Mouse (Mus musculus) heart, embryonic 16.5 days (tissue): ENCODE measurements at regions not wholly inside any gene's neighbourhood (a gene's known extent, or its start where the extent isn't known, plus 50 kb on each side); places are given as distances from the start of the nearest gene placed in this dataset.
A peak's percentile ranks its signal among the peaks of the same experiment; 100 is the strongest.

Source experiments
- ATAC-seq: fragments of 200-750 bp; cut with Nextera tagmentation; replicated peaks from 2 replicates; pipeline ENCODE4 v1.8.0; 2017; ENCODE audit warnings: moderate number of reproducible peaks; ENCODE audit not compliant: insufficient read depth, low FRiP score; ENCODE audit errors: extremely low read depth
- H3K27ac ChIP-seq: fragments of 300-500 bp; sonication (generic); 2 replicates; pipeline ENCODE4 v1.5.1; 2014; ENCODE audit warnings: mild to moderate bottlenecking, low read length, control low read depth, moderate library complexity
- H3K27me3 ChIP-seq: fragments of 300-500 bp; sonication (generic); 2 replicates; pipeline ENCODE4 v1.6.1; 2014; ENCODE audit warnings: low read length, mixed read lengths; ENCODE audit not compliant: control insufficient read depth, insufficient read depth
- H3K36me3 ChIP-seq: fragments of 300-500 bp; sonication (generic); 2 replicates; pipeline ENCODE4 v1.6.1; 2014; ENCODE audit not compliant: control insufficient read depth, insufficient read depth
- H3K4me1 ChIP-seq: fragments of 300-500 bp; sonication (generic); 2 replicates; pipeline ENCODE4 v1.6.1; 2014; ENCODE audit warnings: low read length, mixed read lengths; ENCODE audit not compliant: control insufficient read depth, insufficient read depth
- H3K4me2 ChIP-seq: fragments of 300-500 bp; sonication (generic); 2 replicates; pipeline ENCODE4 v1.6.1; 2014; ENCODE audit warnings: low read depth, mild to moderate bottlenecking, control low read depth, low read length
- H3K4me3 ChIP-seq: fragments of 300-500 bp; sonication (generic); 2 replicates; pipeline ENCODE4 v1.5.1; 2014; ENCODE audit warnings: mild to moderate bottlenecking, control low read depth, low read length
- H3K9ac ChIP-seq: fragments of 300-500 bp; sonication (generic); 2 replicates; pipeline ENCODE4 v1.6.1; 2014; ENCODE audit warnings: low read length, control low read depth
- H3K9me3 ChIP-seq: fragments of 300-500 bp; sonication (generic); replicated peaks from 2 replicates; pipeline ENCODE4 v1.6.1; 2016; ENCODE audit warnings: low read length; ENCODE audit not compliant: control insufficient read depth
- WGBS: fragments of 180-500 bp; shearing (Covaris S2); extraction: QIAGEN DNeasy Blood & Tissue Kit; methylation state at CpG from one replicate; pipeline ENCODE4 v1.1.7; 2014; 5-methylcytosine and 5-hydroxymethylcytosine counted together

DNA sequence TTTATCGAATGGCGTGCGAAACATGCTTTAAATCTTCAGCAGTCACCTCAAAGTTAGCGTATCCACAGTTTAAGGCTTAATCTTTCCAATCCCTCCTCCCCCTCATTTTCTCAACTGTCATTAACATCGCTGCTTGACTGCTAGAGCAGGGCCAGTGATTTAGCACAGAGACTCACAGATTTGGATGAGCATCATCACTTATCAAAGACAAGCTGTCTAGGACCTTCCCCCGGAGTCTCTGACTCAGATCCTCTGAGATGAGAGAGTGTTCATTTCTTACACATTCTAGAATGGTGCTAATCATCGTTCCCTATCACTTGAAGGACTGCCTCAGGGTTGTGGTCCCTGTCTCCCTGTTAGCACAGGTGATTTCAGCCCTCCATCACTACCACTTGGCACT, 112.1 kb upstream of the Tmem132c start:
- Histone ChIP-seq H3K27me3 (no peaks in the 10 kb centered on the region), H3K4me1 (no peaks in the 10 kb centered on the region), H3K4me2 (no peak overlapping the region), H3K9ac (no peak overlapping the region), H3K27ac (no peak overlapping the region), H3K9me3 (peaks cover 8% of the 10 kb centered on the region), H3K36me3 (no peaks in the 10 kb centered on the region), H3K4me3 (no peak overlapping the region)
- ATAC-seq: no peak
- WGBS: 71% methylated on average over 7 of the region's 7 CpGs

DNA sequence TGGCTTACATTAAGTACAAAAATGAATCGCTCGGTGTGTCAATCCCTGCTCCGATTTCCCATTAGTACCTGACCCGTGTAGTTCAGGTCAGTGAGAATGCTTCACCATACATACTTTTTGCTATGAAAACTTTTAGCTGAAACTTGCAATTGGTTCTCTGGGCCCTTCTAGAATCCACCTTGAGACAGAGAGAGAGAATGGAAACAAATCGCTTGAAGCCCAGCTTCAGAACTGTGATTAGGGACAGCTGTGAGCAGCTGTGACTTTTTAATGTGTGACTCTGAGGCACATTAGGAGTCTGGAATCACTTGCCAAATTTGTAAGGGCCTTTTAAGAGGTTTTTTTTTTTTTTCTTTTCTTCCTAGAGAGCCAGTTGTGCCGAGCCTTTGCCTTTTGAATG, 107.2 kb upstream of the Tmem132c start:
- Histone ChIP-seq H3K9me3 (peaks cover 6% of the 10 kb centered on the region), H3K27ac (no peak overlapping the region), H3K4me2 (no peak overlapping the region), H3K27me3 (no peaks in the 10 kb centered on the region), H3K4me3 (no peak overlapping the region), H3K36me3 (no peaks in the 10 kb centered on the region), H3K4me1 (no peaks in the 10 kb centered on the region), H3K9ac (no peak overlapping the region)
- no peak for ATAC-seq
- WGBS: 77% methylated on average over 6 of the region's 6 CpGs

DNA sequence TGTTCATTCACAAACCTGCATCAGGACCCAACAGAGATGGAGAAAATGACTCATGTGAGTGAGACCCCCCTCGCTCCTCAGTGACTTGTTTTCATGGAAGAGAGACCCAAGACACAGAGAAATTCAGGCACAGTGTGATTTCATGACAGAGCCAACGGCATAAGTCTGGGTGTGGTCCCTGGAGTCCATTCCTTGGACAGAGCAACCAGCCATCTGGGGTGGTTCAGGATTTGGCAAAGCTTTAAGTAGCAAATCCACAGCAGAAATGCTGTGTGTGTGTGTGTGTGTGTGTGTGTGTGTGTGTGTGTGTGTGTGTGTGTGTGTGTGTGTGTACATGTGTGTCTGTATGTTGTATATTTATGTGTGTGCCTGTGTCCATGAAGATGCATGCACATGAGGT, 101.0 kb upstream of the Tmem132c start:
- H3K4me1 ChIP-seq: no peaks in the 10 kb centered on the region
- WGBS: 39% methylated on average over 2 of the region's 2 CpGs
- H3K9ac ChIP-seq: no peak overlapping the region
- no peak overlapping the region for H3K4me3 ChIP-seq
- no peaks in the 10 kb centered on the region for H3K27me3 ChIP-seq
- H3K4me2 ChIP-seq: no peak overlapping the region
- H3K27ac ChIP-seq: no peak overlapping the region
- no peaks in the 10 kb centered on the region for H3K36me3 ChIP-seq
- H3K9me3 ChIP-seq: no peaks in the 10 kb centered on the region; the same call in 1 of the 2 replicates
- no peak for ATAC-seq

DNA sequence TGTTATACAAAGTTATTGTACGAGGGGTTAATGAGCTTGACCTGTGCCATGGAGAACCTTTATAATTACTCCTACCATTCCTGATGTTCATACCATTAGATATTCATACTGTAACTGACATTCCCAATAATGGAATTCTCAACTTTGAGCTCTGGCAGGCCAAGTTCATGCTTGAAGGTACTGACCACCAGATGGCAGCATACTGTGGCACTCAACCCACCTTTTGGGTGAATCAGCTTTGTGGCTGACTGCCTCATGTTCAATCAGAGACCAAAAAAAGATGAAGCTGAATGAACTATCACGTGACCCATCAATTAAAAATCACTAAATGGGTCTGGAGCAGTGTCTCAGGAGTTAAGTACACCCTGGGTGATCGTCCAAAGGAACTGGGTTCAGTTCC, 81.3 kb upstream of the Tmem132c start:
- H3K4me1 ChIP-seq: peaks cover 5% of the 10 kb centered on the region; the same call in 1 of the 2 replicates
- no peaks in the 10 kb centered on the region for H3K27me3 ChIP-seq
- H3K36me3 ChIP-seq: no peaks in the 10 kb centered on the region
- no peak overlapping the region for H3K27ac ChIP-seq
- H3K4me3 ChIP-seq: no peak overlapping the region
- H3K9me3 ChIP-seq: 0 out of 2 replicates have a peak, but pooled peaks cover 4% of the 10 kb centered on the region
- no peak overlapping the region for H3K4me2 ChIP-seq
- no peak for ATAC-seq
- H3K9ac ChIP-seq: no peak overlapping the region
- WGBS: 39% methylated on average over 3 of the region's 3 CpGs

DNA sequence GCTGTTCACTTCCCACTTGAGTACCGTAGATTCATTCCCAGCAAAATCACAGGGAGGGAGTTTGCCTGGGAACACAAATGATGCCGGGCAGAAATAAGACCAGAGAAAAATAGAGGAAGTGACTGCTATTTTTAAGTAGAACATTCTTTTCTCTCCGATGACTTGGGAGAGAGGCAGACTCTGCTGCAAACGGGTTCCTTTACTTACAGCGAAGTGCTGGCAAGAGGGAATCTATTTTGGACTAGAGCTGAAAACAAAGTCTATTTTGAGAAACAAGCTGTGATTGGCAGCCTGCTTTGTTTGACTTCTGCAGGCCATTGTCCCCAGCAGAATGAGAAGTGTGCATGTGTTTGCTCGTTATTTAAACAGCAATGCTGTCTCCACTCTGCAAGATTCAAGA, 78.2 kb upstream of the Tmem132c start:
- no peak for ATAC-seq
- peak overlapping the region; percentile 7; the same call in 1 of the 2 replicates for H3K27ac ChIP-seq
- 0 out of 2 replicates have a peak, but pooled peaks cover 4% of the 10 kb centered on the region for H3K9me3 ChIP-seq
- H3K27me3 ChIP-seq: no peaks in the 10 kb centered on the region
- peak overlapping the region; percentile 43 for H3K4me2 ChIP-seq
- peak overlapping the region; percentile 3; the same call in 1 of the 2 replicates for H3K4me3 ChIP-seq
- H3K36me3 ChIP-seq: no peaks in the 10 kb centered on the region
- WGBS: 52% methylated on average over 6 of the region's 6 CpGs
- no peak overlapping the region for H3K9ac ChIP-seq
- H3K4me1 ChIP-seq: peaks cover 5% of the 10 kb centered on the region; the same call in 1 of the 2 replicates

DNA sequence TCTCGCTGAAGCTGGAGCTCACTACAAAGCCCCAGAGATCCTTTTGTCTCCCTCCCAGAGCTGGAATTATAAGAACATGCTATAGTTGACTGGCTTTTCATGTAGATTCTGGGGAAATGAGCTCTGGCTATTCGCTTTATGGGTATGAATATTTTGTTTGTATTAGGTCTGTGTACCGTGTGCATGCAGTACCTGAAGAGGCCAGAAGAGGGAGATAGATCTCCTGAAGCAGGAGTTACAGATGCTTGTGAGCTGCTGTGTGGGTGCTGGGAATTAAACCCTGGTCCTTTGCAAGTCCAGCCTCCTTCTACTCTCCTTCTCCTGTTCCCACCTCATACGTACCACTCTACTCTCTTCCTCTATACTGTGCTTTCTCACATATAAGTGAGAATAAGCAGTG, 52.6 kb upstream of the Tmem132c start:
- no peak overlapping the region for H3K27ac ChIP-seq
- no peak for ATAC-seq
- H3K4me1 ChIP-seq: no peaks in the 10 kb centered on the region
- no peak overlapping the region for H3K4me2 ChIP-seq
- 82% methylated on average over 4 of the region's 4 CpGs for WGBS
- no peak overlapping the region for H3K4me3 ChIP-seq
- H3K9ac ChIP-seq: no peak overlapping the region
- peaks cover 20% of the 10 kb centered on the region for H3K9me3 ChIP-seq
- H3K27me3 ChIP-seq: no peaks in the 10 kb centered on the region
- H3K36me3 ChIP-seq: no peaks in the 10 kb centered on the region
